Mouse (Mus musculus) forebrain, embryonic 14.5 days (tissue): ENCODE measurements at regions not wholly inside any gene's neighbourhood (a gene's known extent, or its start where the extent isn't known, plus 50 kb on each side); places are given as distances from the start of the nearest gene placed in this dataset.

ENCODE experiments used
- ATAC-seq: fragments of 200-750 bp; cut with Nextera tagmentation; 2 replicates; pipeline ENCODE4 v1.8.0; 2017; ENCODE audit warnings: mild to moderate bottlenecking, moderate library complexity
- DNase-seq: peaks from one replicate; pipeline ENCODE4 v3.0.0-alpha.2; 2015; ENCODE audit warnings: low spot score
- H3K27ac ChIP-seq: fragments of 300-500 bp; sonication (generic); 2 replicates; pipeline ENCODE4 v1.5.1; 2014; ENCODE audit warnings: low read depth, mild to moderate bottlenecking, control low read depth, low read length, moderate library complexity
- H3K27me3 ChIP-seq: fragments of 300-500 bp; sonication (generic); replicated peaks from 2 replicates; pipeline ENCODE4 v1.6.1; 2014; ENCODE audit warnings: low read length, control low read depth, mixed read lengths; ENCODE audit not compliant: control insufficient read depth, insufficient read depth
- H3K36me3 ChIP-seq: fragments of 300-500 bp; sonication (generic); 2 replicates; pipeline ENCODE4 v1.6.1; 2014; ENCODE audit warnings: low read length, control low read depth; ENCODE audit not compliant: control insufficient read depth, insufficient read depth
- H3K4me1 ChIP-seq: fragments of 300-500 bp; sonication (generic); 2 replicates; pipeline ENCODE4 v1.6.1; 2014; ENCODE audit warnings: antibody characterized with exemption, low read length, control low read depth; ENCODE audit not compliant: control insufficient read depth, insufficient read depth
- H3K4me2 ChIP-seq: fragments of 300-500 bp; sonication (generic); 2 replicates; pipeline ENCODE4 v1.6.1; 2014; ENCODE audit warnings: mild to moderate bottlenecking, control low read depth, low read length
- H3K4me3 ChIP-seq: fragments of 300-500 bp; sonication (generic); 2 replicates; pipeline ENCODE4 v1.5.1; 2014; ENCODE audit warnings: low read depth, low read length, control low read depth
- H3K9ac ChIP-seq: fragments of 300-500 bp; sonication (generic); 2 replicates; pipeline ENCODE4 v1.6.1; 2014; ENCODE audit warnings: mild to moderate bottlenecking, low read length, control low read depth, moderate library complexity
- H3K9me3 ChIP-seq: fragments of 300-500 bp; sonication (generic); replicated peaks from 2 replicates; pipeline ENCODE4 v1.6.1; 2016; ENCODE audit warnings: low read length, control low read depth, mixed read lengths; ENCODE audit not compliant: control insufficient read depth
- WGBS: fragments of 180-500 bp; shearing (Covaris S2); extraction: QIAGEN DNeasy Blood & Tissue Kit; methylation state at CpG from one replicate; pipeline ENCODE4 v1.1.7; 2014; 5-methylcytosine and 5-hydroxymethylcytosine counted together

- Histone ChIP-seq H3K36me3 (no peaks in the 10 kb centered on the region), H3K4me3 (no peak overlapping the region), H3K27ac (no peak overlapping the region), H3K4me2 (no peak overlapping the region), H3K9me3 (no peaks in the 10 kb centered on the region), H3K4me1 (no peaks in the 10 kb centered on the region), H3K27me3 (no peaks in the 10 kb centered on the region), H3K9ac (no peak overlapping the region)
- WGBS = 71% methylated on average over 9 of the region's 9 CpGs
- ATAC-seq = no peak
- DNase-seq = no peak
Measured at GRCm38 (mm10) chr11:57949067-57949466, 59.8 kb upstream of the Larp1 start.

DNA sequence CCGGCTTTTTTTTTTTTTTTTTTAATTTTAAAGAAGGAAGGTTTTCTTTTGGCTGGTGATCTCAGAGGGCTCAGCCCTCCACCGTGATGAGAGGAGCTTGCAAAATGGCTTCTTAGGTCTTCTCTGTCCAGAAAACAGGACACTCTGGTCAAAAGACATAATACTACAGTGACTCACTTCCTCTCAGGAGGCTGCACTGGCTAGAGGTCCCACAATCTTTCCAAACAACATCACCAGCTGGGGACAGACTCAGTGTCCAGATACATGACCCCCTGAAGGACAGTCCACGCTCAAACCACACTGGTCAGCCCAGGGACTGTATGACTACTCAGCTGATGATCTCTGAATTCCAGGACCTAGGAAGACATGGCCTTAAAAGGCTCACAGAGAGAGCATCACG, 61.5 kb upstream of the Larp1 start:
- no peaks in the 10 kb centered on the region for H3K4me1 ChIP-seq

DNA sequence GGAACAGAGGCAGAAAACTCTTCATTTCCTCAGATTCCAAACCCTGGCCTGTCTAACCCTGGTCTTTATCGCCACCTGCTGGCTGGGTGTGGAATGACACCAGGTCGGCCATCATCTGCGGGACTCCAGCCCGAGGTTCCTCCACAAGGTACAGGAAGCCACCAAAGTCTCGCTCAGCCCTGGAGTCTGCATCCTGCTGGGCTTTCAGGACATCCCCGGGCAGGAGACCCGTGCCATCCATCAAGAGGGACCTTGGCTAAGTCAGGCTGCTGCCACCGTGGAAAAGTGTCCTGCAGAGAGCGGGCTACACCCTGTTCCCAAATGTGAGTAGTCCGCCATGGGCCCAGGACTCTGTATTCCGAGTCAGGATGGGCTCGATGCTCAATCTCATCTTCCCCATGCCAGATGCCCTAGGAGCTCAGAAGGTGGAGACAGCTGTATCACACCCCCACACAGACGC, 74.4 kb upstream of the Larp1 start:
- Histone ChIP-seq H3K9me3 (no peaks in the 10 kb centered on the region), H3K27ac (no peak overlapping the region), H3K27me3 (no peaks in the 10 kb centered on the region), H3K36me3 (no peaks in the 10 kb centered on the region), H3K4me3 (peak overlapping the region; percentile 7; the same call in 1 of the 2 replicates), H3K9ac (peak overlapping the region; percentile 18; the same call in 1 of the 2 replicates), H3K4me1 (no peaks in the 10 kb centered on the region), H3K4me2 (peak overlapping the region; percentile 37)
- peak; percentile 58; the same call in 1 of the 2 replicates for ATAC-seq
- 10% methylated on average over 13 of the region's 13 CpGs for WGBS
- peak; percentile 80 for DNase-seq

More for the DNA sequence above, 61.5 kb upstream of the Larp1 start:
- no peaks in the 10 kb centered on the region for H3K9me3 ChIP-seq
- no peak overlapping the region for H3K9ac ChIP-seq
- no peak overlapping the region for H3K4me3 ChIP-seq
- no peak for ATAC-seq
- DNase-seq = no peak
- H3K4me2 ChIP-seq = no peak overlapping the region
- 81% methylated on average over 4 of the region's 4 CpGs for WGBS
- H3K27ac ChIP-seq = no peak overlapping the region
- H3K27me3 ChIP-seq = no peaks in the 10 kb centered on the region
- H3K36me3 ChIP-seq = no peaks in the 10 kb centered on the region

DNA sequence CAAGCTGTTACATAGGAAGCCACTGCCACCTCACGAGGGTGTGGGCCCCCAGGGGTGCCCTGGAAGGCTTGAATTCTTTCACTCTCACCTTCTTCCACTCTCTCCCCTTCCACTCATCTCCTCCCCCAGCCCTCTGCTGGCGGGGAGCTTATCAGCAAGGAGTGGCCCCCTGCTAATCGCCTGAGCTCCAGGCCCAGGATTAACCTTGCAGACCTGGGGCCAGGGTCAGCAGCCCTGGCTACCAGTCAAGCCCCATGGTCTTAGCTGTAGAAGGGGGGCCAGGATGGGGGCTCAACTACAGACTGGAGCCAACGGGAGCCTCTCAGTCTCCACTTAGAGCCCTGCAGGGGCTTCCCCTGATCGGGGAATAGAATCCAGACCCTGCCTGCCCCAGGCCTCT, 75.8 kb upstream of the Larp1 start:
- DNase-seq = no peak
- H3K4me1 ChIP-seq = no peaks in the 10 kb centered on the region
- H3K4me3 ChIP-seq = no peak overlapping the region
- no peak overlapping the region for H3K4me2 ChIP-seq
- WGBS = 10% methylated on average over 5 of the region's 5 CpGs
- H3K9me3 ChIP-seq = no peaks in the 10 kb centered on the region
- H3K27me3 ChIP-seq = no peaks in the 10 kb centered on the region
- no peak overlapping the region for H3K9ac ChIP-seq
- no peak for ATAC-seq
- no peaks in the 10 kb centered on the region for H3K36me3 ChIP-seq
- no peak overlapping the region for H3K27ac ChIP-seq

GRCm38 (mm10) chr11:57929506-57929905, 79.4 kb upstream of the Larp1 start:
- H3K4me2 ChIP-seq = 0 out of 2 replicates have a peak overlapping the region, but pooled peaks have one; percentile 18
- H3K36me3 ChIP-seq = no peaks in the 10 kb centered on the region
- no peak overlapping the region for H3K9ac ChIP-seq
- no peak overlapping the region for H3K27ac ChIP-seq
- ATAC-seq (no peak), DNase-seq (peak; percentile 16)
- no peaks in the 10 kb centered on the region for H3K9me3 ChIP-seq
- H3K4me1 ChIP-seq = no peaks in the 10 kb centered on the region
- WGBS = 21% methylated on average over 18 of the region's 18 CpGs
- H3K27me3 ChIP-seq = no peaks in the 10 kb centered on the region
- H3K4me3 ChIP-seq = no peak overlapping the region

DNA sequence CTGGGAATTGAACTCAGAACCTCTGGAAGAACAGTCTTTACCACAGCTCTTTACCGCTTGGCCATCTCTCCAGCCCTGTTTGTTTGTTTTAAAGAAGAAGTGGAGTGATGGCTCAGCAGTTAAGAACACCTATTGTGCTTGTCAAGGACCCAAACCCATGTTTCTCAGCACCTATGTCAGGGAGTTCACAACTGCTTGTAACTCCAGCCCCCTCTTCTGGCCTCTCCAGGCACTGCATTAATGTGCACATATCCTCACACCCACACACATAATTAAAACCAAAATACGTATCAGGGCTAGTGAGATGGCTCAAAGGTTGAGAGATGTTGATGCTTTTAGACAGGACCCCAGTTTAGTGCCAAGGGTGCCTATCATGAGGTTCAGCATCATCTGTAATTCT, 87.6 kb upstream of the Hand1 start:
- WGBS = 87% methylated on average over 2 of the region's 2 CpGs
- H3K4me1 ChIP-seq = no peaks in the 10 kb centered on the region
- H3K27me3 ChIP-seq = no peaks in the 10 kb centered on the region
- no peaks in the 10 kb centered on the region for H3K9me3 ChIP-seq
- H3K9ac ChIP-seq = no peak overlapping the region
- no peak overlapping the region for H3K4me3 ChIP-seq
- H3K36me3 ChIP-seq = no peaks in the 10 kb centered on the region
- DNase-seq = no peak
- H3K27ac ChIP-seq = no peak overlapping the region
- ATAC-seq = no peak
- H3K4me2 ChIP-seq = no peak overlapping the region

GRCm38 (mm10) chr11:57918447-57919059, 85.9 kb upstream of the Hand1 start:
- H3K36me3 ChIP-seq = no peaks in the 10 kb centered on the region
- H3K27me3 ChIP-seq = no peaks in the 10 kb centered on the region
- H3K4me1 ChIP-seq = no peaks in the 10 kb centered on the region
- H3K9ac ChIP-seq = no peak overlapping the region
- H3K4me2 ChIP-seq = no peak overlapping the region
- no peak overlapping the region for H3K27ac ChIP-seq
- DNase-seq (no peak), ATAC-seq (no peak)
- 86% methylated on average over 18 of the region's 18 CpGs for WGBS
- no peak overlapping the region for H3K4me3 ChIP-seq
- no peaks in the 10 kb centered on the region for H3K9me3 ChIP-seq

GRCm38 (mm10) chr11:57917974-57918373, 85.4 kb upstream of the Hand1 start:
- Histone ChIP-seq H3K27ac (no peak overlapping the region), H3K9ac (no peak overlapping the region), H3K27me3 (no peaks in the 10 kb centered on the region), H3K9me3 (no peaks in the 10 kb centered on the region), H3K4me1 (no peaks in the 10 kb centered on the region), H3K4me3 (no peak overlapping the region), H3K4me2 (no peak overlapping the region), H3K36me3 (no peaks in the 10 kb centered on the region)
- ATAC-seq = no peak
- no peak for DNase-seq
- 72% methylated on average over 5 of the region's 5 CpGs for WGBS

DNA sequence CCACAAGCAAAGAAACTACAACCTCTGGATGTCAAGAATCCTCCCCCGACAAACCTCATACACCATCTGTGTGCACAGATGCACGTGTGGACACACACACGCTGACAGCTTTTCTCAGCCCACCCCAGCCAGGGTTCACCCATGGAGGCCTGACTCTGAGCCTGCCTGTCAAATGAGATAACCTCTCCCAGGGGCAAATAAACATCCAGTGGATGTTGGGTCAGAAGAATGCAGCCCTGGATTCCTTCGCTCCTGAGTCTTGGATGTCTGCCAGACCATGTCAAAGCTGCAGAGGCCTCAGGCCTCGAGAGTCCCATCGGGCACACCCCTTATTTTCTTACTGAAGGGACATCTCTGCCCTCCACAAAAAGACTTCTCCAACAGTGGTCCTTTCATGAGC, 83.4 kb upstream of the Hand1 start:
- Histone ChIP-seq H3K4me2 (no peak overlapping the region), H3K4me3 (no peak overlapping the region), H3K9me3 (no peaks in the 10 kb centered on the region), H3K4me1 (no peaks in the 10 kb centered on the region), H3K27ac (no peak overlapping the region), H3K36me3 (no peaks in the 10 kb centered on the region), H3K27me3 (no peaks in the 10 kb centered on the region), H3K9ac (no peak overlapping the region)
- WGBS = 42% methylated on average over 6 of the region's 6 CpGs
- DNase-seq (no peak), ATAC-seq (no peak)
